Mouse (Mus musculus) liver, embryonic 12.5 days (tissue): Measurements from ENCODE around the gene Gpc3. TPM values are rescaled to one million over a fixed set of nuclear protein-coding genes. Genes with fewer than 3 reads are reported as not detected.
"Not testable (repeated sequence)": the region's sequence is repeated elsewhere in the genome, so short reads cannot be mapped to it uniquely, and the experiment has no call there.

Experiments used
- ATAC-seq: fragments of 200-750 bp; cut with Nextera tagmentation; 2 replicates; pipeline ENCODE4 v1.8.0; 2017; ENCODE audit warnings: moderate number of reproducible peaks, mild to moderate bottlenecking, moderate library complexity
- H3K27ac ChIP-seq: fragments of 300-500 bp; sonication (generic); 2 replicates; pipeline ENCODE4 v1.5.1; 2016; ENCODE audit warnings: mild to moderate bottlenecking
- H3K27me3 ChIP-seq: fragments of 300-500 bp; sonication (generic); replicated peaks from 2 replicates; pipeline ENCODE4 v1.6.1; 2016; ENCODE audit warnings: mild to moderate bottlenecking, moderate library complexity
- H3K36me3 ChIP-seq: fragments of 300-500 bp; sonication (generic); 2 replicates; pipeline ENCODE4 v1.6.1; 2016; ENCODE audit warnings: mild to moderate bottlenecking, moderate library complexity
- H3K4me1 ChIP-seq: fragments of 300-500 bp; sonication (generic); 2 replicates; pipeline ENCODE4 v1.6.1; 2016
- H3K4me2 ChIP-seq: fragments of 300-500 bp; sonication (generic); 2 replicates; pipeline ENCODE4 v1.6.1; 2016; ENCODE audit warnings: mild to moderate bottlenecking, moderate library complexity
- H3K4me3 ChIP-seq: fragments of 300-500 bp; sonication (generic); 2 replicates; pipeline ENCODE4 v1.5.1; 2016; ENCODE audit warnings: mild to moderate bottlenecking, moderate library complexity
- H3K9ac ChIP-seq: fragments of 300-500 bp; sonication (generic); 2 replicates; pipeline ENCODE4 v1.6.1; 2016; ENCODE audit warnings: mild to moderate bottlenecking, moderate library complexity
- H3K9me3 ChIP-seq: fragments of 300-500 bp; sonication (generic); replicated peaks from 2 replicates; pipeline ENCODE4 v1.6.1; 2016; ENCODE audit warnings: mild to moderate bottlenecking, moderate library complexity
- WGBS: fragments of 180-500 bp; shearing (Covaris S2); methylation state at CpG from one replicate; pipeline ENCODE4 v1.1.7; 2016; ENCODE audit not compliant: insufficient replicate concordance; 5-methylcytosine and 5-hydroxymethylcytosine counted together
- polyA plus RNA-seq: library from polyadenylated mRNA; unstranded; fragments of >200 nt; fragmentation: Nextera tagmentation; extraction: Ambion mirVana; gene quantifications from 2 replicates; pipeline ENCODE4 v1.2.1, GENCODE M21; 2016

The Gpc3 gene
- polyA plus RNA-seq, 1 experiment from 2014 or later = 278 TPM

- no peaks in the 10 kb centered on the region for H3K9me3 ChIP-seq
- no peak overlapping the region for H3K27ac ChIP-seq
- no peak overlapping the region for H3K9ac ChIP-seq
- no peak overlapping the region for H3K4me3 ChIP-seq
- H3K4me2 ChIP-seq = no peak overlapping the region
- WGBS = 59% methylated on average over 8 of the region's 8 CpGs
- H3K27me3 ChIP-seq = no peaks in the 10 kb centered on the region
- H3K36me3 ChIP-seq = no peaks in the 10 kb centered on the region
- no peaks in the 10 kb centered on the region for H3K4me1 ChIP-seq
- no peak for ATAC-seq
Measured at GRCm38 (mm10) chrX:52369938-52370758, 243.6 kb downstream of the Gpc3 start.

GRCm38 (mm10) chrX:52369304-52369937 is 244.3 kb downstream of the Gpc3 start:
- Histone ChIP-seq H3K4me1 (no peaks in the 10 kb centered on the region), H3K9me3 (no peaks in the 10 kb centered on the region), H3K27me3 (no peaks in the 10 kb centered on the region), H3K9ac (no peak overlapping the region), H3K4me3 (no peak overlapping the region), H3K36me3 (no peaks in the 10 kb centered on the region), H3K27ac (no peak overlapping the region), H3K4me2 (no peak overlapping the region)
- 63% methylated on average over 6 of the region's 6 CpGs for WGBS
- ATAC-seq = no peak

GRCm38 (mm10) chrX:52366826-52367225 is 246.9 kb downstream of the Gpc3 start:
- Histone ChIP-seq H3K27ac (no peak overlapping the region), H3K4me2 (no peak overlapping the region), H3K9me3 (no peaks in the 10 kb centered on the region), H3K27me3 (no peaks in the 10 kb centered on the region), H3K9ac (no peak overlapping the region), H3K4me1 (no peaks in the 10 kb centered on the region), H3K36me3 (no peaks in the 10 kb centered on the region), H3K4me3 (no peak overlapping the region)
- WGBS = 70% methylated on average over 4 of the region's 5 CpGs
- ATAC-seq = no peak

GRCm38 (mm10) chrX:52365790-52366189 is 248.0 kb downstream of the Gpc3 start:
- ATAC-seq = no peak
- WGBS = 72% methylated on average over 10 of the region's 10 CpGs
- Histone ChIP-seq H3K36me3 (no peaks in the 10 kb centered on the region), H3K9me3 (no peaks in the 10 kb centered on the region), H3K4me2 (no peak overlapping the region), H3K4me3 (no peak overlapping the region), H3K27ac (no peak overlapping the region), H3K27me3 (no peaks in the 10 kb centered on the region), H3K9ac (no peak overlapping the region), H3K4me1 (no peaks in the 10 kb centered on the region)

GRCm38 (mm10) chrX:52362241-52363011 is 251.3 kb downstream of the Gpc3 start:
- WGBS = 74% methylated on average over 4 of the region's 4 CpGs
- Histone ChIP-seq H3K27me3 (no peaks in the 10 kb centered on the region), H3K9ac (no peak overlapping the region), H3K4me2 (no peak overlapping the region), H3K27ac (no peak overlapping the region), H3K4me3 (no peak overlapping the region), H3K4me1 (no peaks in the 10 kb centered on the region), H3K9me3 (no peaks in the 10 kb centered on the region), H3K36me3 (no peaks in the 10 kb centered on the region)
- no peak for ATAC-seq

- Histone ChIP-seq H3K4me1 (no peaks in the 10 kb centered on the region), H3K9ac (no peak overlapping the region), H3K4me3 (no peak overlapping the region), H3K36me3 (no peaks in the 10 kb centered on the region), H3K9me3 (no peaks in the 10 kb centered on the region), H3K27me3 (no peaks in the 10 kb centered on the region), H3K4me2 (no peak overlapping the region), H3K27ac (no peak overlapping the region)
- ATAC-seq = no peak
- WGBS = 65% methylated on average over 4 of the region's 4 CpGs
Measured at GRCm38 (mm10) chrX:52352981-52353380, 260.8 kb downstream of the Gpc3 start.

- H3K9ac ChIP-seq, H3K4me1 ChIP-seq, H3K9me3 ChIP-seq, H3K4me3 ChIP-seq, H3K27me3 ChIP-seq, ATAC-seq, H3K27ac ChIP-seq, H3K36me3 ChIP-seq, H3K4me2 ChIP-seq: not testable (repeated sequence)
- WGBS = 57% methylated on average over 5 of the region's 5 CpGs
Measured at GRCm38 (mm10) chrX:52350631-52351030, 263.1 kb downstream of the Gpc3 start.

- no peak overlapping the region for H3K9ac ChIP-seq
- no peaks in the 10 kb centered on the region for H3K4me1 ChIP-seq
- ATAC-seq = no peak
- H3K4me2 ChIP-seq = no peak overlapping the region
- H3K9me3 ChIP-seq = no peaks in the 10 kb centered on the region
- no peak overlapping the region for H3K4me3 ChIP-seq
- no peaks in the 10 kb centered on the region for H3K36me3 ChIP-seq
- H3K27me3 ChIP-seq = no peaks in the 10 kb centered on the region
- H3K27ac ChIP-seq = no peak overlapping the region
- WGBS = 61% methylated on average over 6 of the region's 6 CpGs
Measured at GRCm38 (mm10) chrX:52348773-52349172, 265.0 kb downstream of the Gpc3 start.

GRCm38 (mm10) chrX:52344018-52344417 is 269.7 kb downstream of the Gpc3 start:
- Histone ChIP-seq H3K27me3 (no peaks in the 10 kb centered on the region), H3K36me3 (no peaks in the 10 kb centered on the region), H3K27ac (no peak overlapping the region), H3K4me1 (no peaks in the 10 kb centered on the region), H3K4me2 (no peak overlapping the region), H3K9me3 (no peaks in the 10 kb centered on the region), H3K4me3 (no peak overlapping the region), H3K9ac (no peak overlapping the region)
- WGBS = 73% methylated on average over 3 of the region's 3 CpGs
- no peak for ATAC-seq

- WGBS = 54% methylated on average over 3 of the region's 3 CpGs
- no peak overlapping the region for H3K9ac ChIP-seq
- no peak overlapping the region for H3K4me3 ChIP-seq
- no peaks in the 10 kb centered on the region for H3K4me1 ChIP-seq
- no peak overlapping the region for H3K4me2 ChIP-seq
- no peaks in the 10 kb centered on the region for H3K9me3 ChIP-seq
- no peaks in the 10 kb centered on the region for H3K36me3 ChIP-seq
- H3K27me3 ChIP-seq = no peaks in the 10 kb centered on the region
- no peak overlapping the region for H3K27ac ChIP-seq
- no peak for ATAC-seq
Measured at GRCm38 (mm10) chrX:52340251-52340650, 273.5 kb downstream of the Gpc3 start.

- Histone ChIP-seq H3K27me3 (no peaks in the 10 kb centered on the region), H3K27ac (no peak overlapping the region)
Measured at GRCm38 (mm10) chrX:52321791-52322190, 292.0 kb downstream of the Gpc3 start.

GRCm38 (mm10) chrX:52320653-52321052 is 293.1 kb downstream of the Gpc3 start:
- no peaks in the 10 kb centered on the region for H3K27me3 ChIP-seq
- H3K4me2 ChIP-seq = no peak overlapping the region
- H3K9me3 ChIP-seq = no peaks in the 10 kb centered on the region
- no peaks in the 10 kb centered on the region for H3K4me1 ChIP-seq
- no peak overlapping the region for H3K4me3 ChIP-seq
- WGBS = 64% methylated on average over 4 of the region's 4 CpGs
- H3K36me3 ChIP-seq = no peaks in the 10 kb centered on the region
- no peak overlapping the region for H3K27ac ChIP-seq
- no peak overlapping the region for H3K9ac ChIP-seq
- no peak for ATAC-seq

More at GRCm38 (mm10) chrX:52321791-52322190, 292.0 kb downstream of the Gpc3 start:
- ATAC-seq = no peak
- Histone ChIP-seq H3K4me2 (no peak overlapping the region), H3K9ac (no peak overlapping the region), H3K4me1 (no peaks in the 10 kb centered on the region), H3K4me3 (no peak overlapping the region), H3K9me3 (no peaks in the 10 kb centered on the region), H3K36me3 (no peaks in the 10 kb centered on the region)
- WGBS = 73% methylated on average over 4 of the region's 4 CpGs
